Mouse (Mus musculus): ENCODE measurements at regions not wholly inside any gene's neighbourhood (a gene's known extent, or its start where the extent isn't known, plus 50 kb on each side); places are given as distances from the start of the nearest gene placed in this dataset.

DNA sequence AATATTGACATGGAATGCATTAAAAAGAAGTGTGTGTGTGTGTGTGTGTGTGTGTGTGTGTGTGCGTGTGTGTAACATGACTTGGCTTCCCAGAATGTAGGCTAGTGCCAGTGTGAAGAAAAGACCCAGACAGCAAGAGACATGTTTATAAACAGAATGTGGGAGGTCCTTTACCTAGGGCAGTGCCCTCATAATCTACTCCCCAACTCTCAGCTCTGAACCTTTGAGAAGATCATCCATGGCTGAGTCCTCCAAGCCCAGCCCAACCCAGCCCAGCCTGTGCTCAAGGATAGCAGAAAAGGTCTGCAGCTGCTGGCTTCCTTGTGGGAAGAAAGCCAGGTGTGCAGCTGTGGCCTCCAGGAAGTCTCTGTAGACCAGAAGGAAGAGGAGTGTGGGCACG lies 539.8 kb upstream of the Cdh5 start:
- TF ChIP-seq CTCF (IDR thresholded peaks at IDR 0.05; ENCODE audit: borderline replicate concordance, insufficient read depth, low read length) (no peak), POLR2A (IDR thresholded peaks at IDR 0.05; ENCODE audit: low read depth, low read length) (no peak)
